Mouse (Mus musculus): Measurements from ENCODE around the gene Arid1b. TPM values are rescaled to one million over a fixed set of nuclear protein-coding genes. Genes with fewer than 3 reads are reported as not detected.

The Arid1b gene
- polyA plus RNA-seq, 1 experiment from 2014 or later: 11.2 TPM

GRCm38 (mm10) chr17:5323746-5324145, 329.6 kb downstream of the Arid1b start:
- H3K27ac ChIP-seq: peak overlapping the region; percentile 68
- no peaks in the 10 kb centered on the region for H3K9me3 ChIP-seq
- H3K27me3 ChIP-seq (replicated peaks): no peaks in the 10 kb centered on the region
- WGBS: 19% methylated on average over 1 of the region's 1 CpGs
- no peak overlapping the region for H3K9ac ChIP-seq
- ATAC-seq (ENCODE audit: insufficient read depth, low FRiP score, low read depth): no peak
- H3K36me3 ChIP-seq: peaks cover 15% of the 10 kb centered on the region; the same call in 1 of the 2 replicates
- no peak overlapping the region for H3K4me3 ChIP-seq (replicated peaks)
- peaks cover 30% of the 10 kb centered on the region for H3K4me1 ChIP-seq
- no peak overlapping the region for H3K4me2 ChIP-seq

- H3K36me3 ChIP-seq: peaks cover 17% of the 10 kb centered on the region; the same call in 1 of the 2 replicates
- WGBS: 13% methylated on average over 10 of the region's 10 CpGs
Observed at GRCm38 (mm10) chr17:5324236-5324876, 330.2 kb downstream of the Arid1b start.

GRCm38 (mm10) chr17:5326689-5327088, 332.6 kb downstream of the Arid1b start:
- no peaks in the 10 kb centered on the region for H3K27me3 ChIP-seq (replicated peaks)
- H3K4me2 ChIP-seq: no peak overlapping the region
- H3K4me1 ChIP-seq: peaks cover 30% of the 10 kb centered on the region
- no peak overlapping the region for H3K9ac ChIP-seq
- H3K4me3 ChIP-seq (replicated peaks): no peak overlapping the region
- no peaks in the 10 kb centered on the region for H3K9me3 ChIP-seq
- peaks cover 27% of the 10 kb centered on the region for H3K36me3 ChIP-seq
- no peak for ATAC-seq (ENCODE audit: insufficient read depth, low FRiP score, low read depth)
- WGBS: 64% methylated on average over 7 of the region's 7 CpGs
- no peak overlapping the region for H3K27ac ChIP-seq

More at GRCm38 (mm10) chr17:5324236-5324876, 330.2 kb downstream of the Arid1b start:
- H3K9ac ChIP-seq: no peak overlapping the region
- H3K9me3 ChIP-seq: no peaks in the 10 kb centered on the region
- H3K27ac ChIP-seq: peak overlapping the region; percentile 68
- H3K4me2 ChIP-seq: no peak overlapping the region
- H3K4me3 ChIP-seq (replicated peaks): no peak overlapping the region
- no peaks in the 10 kb centered on the region for H3K27me3 ChIP-seq (replicated peaks)
- H3K4me1 ChIP-seq: peaks cover 30% of the 10 kb centered on the region
- peak; percentile 85 for ATAC-seq (ENCODE audit: insufficient read depth, low FRiP score, low read depth)

GRCm38 (mm10) chr17:5327480-5328180, 333.5 kb downstream of the Arid1b start:
- H3K27ac ChIP-seq: no peak overlapping the region
- no peaks in the 10 kb centered on the region for H3K27me3 ChIP-seq (replicated peaks)
- H3K4me2 ChIP-seq: no peak overlapping the region
- WGBS: 82% methylated on average over 12 of the region's 12 CpGs
- no peak overlapping the region for H3K9ac ChIP-seq
- H3K4me3 ChIP-seq (replicated peaks): no peak overlapping the region
- peaks cover 28% of the 10 kb centered on the region for H3K4me1 ChIP-seq
- H3K9me3 ChIP-seq: no peaks in the 10 kb centered on the region
- peaks cover 32% of the 10 kb centered on the region for H3K36me3 ChIP-seq
- ATAC-seq (ENCODE audit: insufficient read depth, low FRiP score, low read depth): no peak

GRCm38 (mm10) chr17:5329478-5329877, 335.3 kb downstream of the Arid1b start:
- WGBS: 88% methylated on average over 4 of the region's 4 CpGs
- no peak for ATAC-seq (ENCODE audit: insufficient read depth, low FRiP score, low read depth)
- peaks cover 35% of the 10 kb centered on the region for H3K36me3 ChIP-seq

GRCm38 (mm10) chr17:5330063-5330462, 335.9 kb downstream of the Arid1b start:
- no peaks in the 10 kb centered on the region for H3K27me3 ChIP-seq (replicated peaks)
- no peak overlapping the region for H3K4me2 ChIP-seq
- no peak overlapping the region for H3K4me3 ChIP-seq (replicated peaks)
- H3K36me3 ChIP-seq: peaks cover 35% of the 10 kb centered on the region
- H3K9me3 ChIP-seq: no peaks in the 10 kb centered on the region
- WGBS: 87% methylated on average over 6 of the region's 6 CpGs
- ATAC-seq (ENCODE audit: insufficient read depth, low FRiP score, low read depth): no peak
- no peak overlapping the region for H3K9ac ChIP-seq
- H3K27ac ChIP-seq: no peak overlapping the region
- H3K4me1 ChIP-seq: peaks cover 6% of the 10 kb centered on the region

More at GRCm38 (mm10) chr17:5329478-5329877, 335.3 kb downstream of the Arid1b start:
- Histone ChIP-seq H3K4me1 (peaks cover 10% of the 10 kb centered on the region), H3K27ac (no peak overlapping the region), H3K9me3 (no peaks in the 10 kb centered on the region), H3K9ac (no peak overlapping the region), H3K4me2 (no peak overlapping the region), H3K4me3 (replicated peaks) (no peak overlapping the region), H3K27me3 (replicated peaks) (no peaks in the 10 kb centered on the region)

GRCm38 (mm10) chr17:5330644-5331043, 336.5 kb downstream of the Arid1b start:
- H3K36me3 ChIP-seq: peaks cover 35% of the 10 kb centered on the region
- 92% methylated on average over 7 of the region's 7 CpGs for WGBS

GRCm38 (mm10) chr17:5331387-5331786, 337.3 kb downstream of the Arid1b start:
- no peak overlapping the region for H3K27ac ChIP-seq
- H3K4me2 ChIP-seq: no peak overlapping the region
- no peaks in the 10 kb centered on the region for H3K4me1 ChIP-seq
- no peak overlapping the region for H3K9ac ChIP-seq
- H3K4me3 ChIP-seq (replicated peaks): no peak overlapping the region
- 85% methylated on average over 1 of the region's 1 CpGs for WGBS
- H3K36me3 ChIP-seq: peaks cover 38% of the 10 kb centered on the region
- ATAC-seq (ENCODE audit: insufficient read depth, low FRiP score, low read depth): no peak
- H3K9me3 ChIP-seq: no peaks in the 10 kb centered on the region
- H3K27me3 ChIP-seq (replicated peaks): no peaks in the 10 kb centered on the region

More at GRCm38 (mm10) chr17:5330644-5331043, 336.5 kb downstream of the Arid1b start:
- H3K27me3 ChIP-seq (replicated peaks): no peaks in the 10 kb centered on the region
- no peak overlapping the region for H3K9ac ChIP-seq
- peaks cover under 1% of the 10 kb centered on the region; the same call in 1 of the 2 replicates for H3K4me1 ChIP-seq
- H3K4me3 ChIP-seq (replicated peaks): no peak overlapping the region
- ATAC-seq (ENCODE audit: insufficient read depth, low FRiP score, low read depth): no peak
- no peaks in the 10 kb centered on the region for H3K9me3 ChIP-seq
- no peak overlapping the region for H3K27ac ChIP-seq
- H3K4me2 ChIP-seq: no peak overlapping the region

GRCm38 (mm10) chr17:5334567-5334966, 340.4 kb downstream of the Arid1b start:
- Histone ChIP-seq H3K36me3 (peaks cover 46% of the 10 kb centered on the region), H3K27ac (0 out of 2 replicates have a peak overlapping the region, but pooled peaks have one; percentile 42), H3K4me2 (no peak overlapping the region), H3K9ac (no peak overlapping the region), H3K4me3 (replicated peaks) (no peak overlapping the region), H3K27me3 (replicated peaks) (no peaks in the 10 kb centered on the region), H3K4me1 (no peaks in the 10 kb centered on the region), H3K9me3 (no peaks in the 10 kb centered on the region)
- ATAC-seq (ENCODE audit: insufficient read depth, low FRiP score, low read depth): no peak
- 89% methylated on average over 7 of the region's 7 CpGs for WGBS

- H3K9me3 ChIP-seq: no peaks in the 10 kb centered on the region
- WGBS: 91% methylated on average over 1 of the region's 1 CpGs
- no peak overlapping the region for H3K9ac ChIP-seq
- no peak for ATAC-seq (ENCODE audit: insufficient read depth, low FRiP score, low read depth)
- no peaks in the 10 kb centered on the region for H3K27me3 ChIP-seq (replicated peaks)
- no peak overlapping the region for H3K4me3 ChIP-seq (replicated peaks)
- no peak overlapping the region for H3K4me2 ChIP-seq
- H3K36me3 ChIP-seq: peaks cover 28% of the 10 kb centered on the region
- H3K4me1 ChIP-seq: no peaks in the 10 kb centered on the region
- H3K27ac ChIP-seq: no peak overlapping the region
Observed at GRCm38 (mm10) chr17:5344426-5344825, 350.3 kb downstream of the Arid1b start.

- no peak for ATAC-seq (ENCODE audit: insufficient read depth, low FRiP score, low read depth)
- Histone ChIP-seq H3K9me3 (no peaks in the 10 kb centered on the region), H3K4me3 (replicated peaks) (no peak overlapping the region), H3K4me2 (no peak overlapping the region), H3K27ac (no peak overlapping the region), H3K4me1 (no peaks in the 10 kb centered on the region), H3K36me3 (peaks cover 25% of the 10 kb centered on the region), H3K27me3 (replicated peaks) (no peaks in the 10 kb centered on the region), H3K9ac (no peak overlapping the region)
- 90% methylated on average over 5 of the region's 5 CpGs for WGBS
Observed at GRCm38 (mm10) chr17:5345810-5346209, 351.7 kb downstream of the Arid1b start.

GRCm38 (mm10) chr17:5352901-5353300, 358.8 kb downstream of the Arid1b start:
- no peak overlapping the region for H3K4me2 ChIP-seq
- 67% methylated on average over 5 of the region's 5 CpGs for WGBS
- H3K27me3 ChIP-seq (replicated peaks): no peaks in the 10 kb centered on the region
- H3K9ac ChIP-seq: no peak overlapping the region
- H3K27ac ChIP-seq: no peak overlapping the region
- no peaks in the 10 kb centered on the region for H3K9me3 ChIP-seq
- no peaks in the 10 kb centered on the region for H3K36me3 ChIP-seq
- no peak for ATAC-seq (ENCODE audit: insufficient read depth, low FRiP score, low read depth)
- H3K4me1 ChIP-seq: no peaks in the 10 kb centered on the region
- H3K4me3 ChIP-seq (replicated peaks): no peak overlapping the region

Data from stomach, embryonic 15.5 days (tissue).